Mouse (Mus musculus) liver, adult 2 months (tissue): ENCODE measurements around the gene Rexo1. TPM values are rescaled to one million over a fixed set of nuclear protein-coding genes. Genes with fewer than 3 reads are reported as not detected.

ENCODE experiments used
- DNase-seq: peaks from one replicate; pipeline ENCODE4 v3.0.0-alpha.2; 2011; ENCODE audit warnings: low read depth, low spot score; ENCODE audit errors: extremely low read depth
- H3K27ac ChIP-seq: fragments of 200-500 bp; replicated peaks from 2 replicates; pipeline ENCODE4 v1.5.1; 2012; ENCODE audit warnings: low read depth, mild to moderate bottlenecking, control low read depth, inconsistent platforms, low read length; ENCODE audit not compliant: insufficient read depth
- H3K27me3 ChIP-seq: fragments of 200-500 bp; 2 replicates; pipeline ENCODE4 v1.6.1; 2012; ENCODE audit warnings: mild to moderate bottlenecking, moderate library complexity, low read length, inconsistent platforms; ENCODE audit not compliant: control insufficient read depth, insufficient read depth
- H3K36me3 ChIP-seq: fragments of 200-500 bp; 2 replicates; pipeline ENCODE4 v1.6.1; 2012; ENCODE audit warnings: low read length, inconsistent platforms; ENCODE audit not compliant: control insufficient read depth, insufficient read depth
- H3K4me1 ChIP-seq: fragments of 200-500 bp; 2 replicates; pipeline ENCODE4 v1.6.1; 2011; ENCODE audit warnings: low read length; ENCODE audit not compliant: control insufficient read depth, insufficient read depth
- H3K4me3 ChIP-seq: fragments of 200-500 bp; 2 replicates; pipeline ENCODE4 v1.5.1; 2011; ENCODE audit warnings: low read depth, mild to moderate bottlenecking, control low read depth, low read length, moderate library complexity; ENCODE audit not compliant: insufficient read depth
- H3K79me2 ChIP-seq: fragments of 200-500 bp; 2 replicates; pipeline ENCODE4 v1.6.1; 2012; ENCODE audit warnings: inconsistent platforms, mild to moderate bottlenecking, low read length, moderate library complexity; ENCODE audit not compliant: control insufficient read depth, insufficient read depth
- H3K9ac ChIP-seq: fragments of 200-500 bp; 2 replicates; pipeline ENCODE4 v1.6.1; 2012; ENCODE audit warnings: low read depth, mild to moderate bottlenecking, control low read depth, inconsistent platforms, low read length
- CTCF ChIP-seq: fragments of 200-500 bp; IDR thresholded peaks from 2 replicates; pipeline ENCODE4 v1.5.1; 2011; ENCODE audit warnings: low read depth, low read length, control low read depth
- POLR2A ChIP-seq: fragments of 200-500 bp; IDR thresholded peaks from 2 replicates; pipeline ENCODE4 v1.6.1; 2011; ENCODE audit warnings: low read length, control low read depth; ENCODE audit not compliant: insufficient read depth; ENCODE audit errors: extremely low read depth
- WGBS: fragments of 180-500 bp; shearing (Covaris S2); methylation state at CpG from one replicate; pipeline ENCODE4 v1.1.7; 2018; 5-methylcytosine and 5-hydroxymethylcytosine counted together
- polyA plus RNA-seq: library from polyadenylated mRNA; depleted of rRNA; stranded (reverse); fragments of >200 nt; gene quantifications from 2 replicates; pipeline ENCODE4 v1.2.3, GENCODE M21; 2012
- total RNA-seq: library from RNA; depleted of rRNA; stranded (reverse); fragments of >200 nt; gene quantifications from 2 replicates; pipeline ENCODE4 v1.2.3, GENCODE M21; 2014

Rexo1 gene
- total and polyA plus RNA-seq, 2 experiments, result 4.4 to 36.8 TPM

GRCm38 (mm10) chr10:80519287-80519686 is 42.1 kb downstream of the Rexo1 start:
- Histone ChIP-seq H3K27me3 (no peaks in the 10 kb centered on the region), H3K4me1 (no peaks in the 10 kb centered on the region)

GRCm38 (mm10) chr10:80513739-80514138 is 47.6 kb downstream of the Rexo1 start:
- no peaks in the 10 kb centered on the region for H3K36me3 ChIP-seq
- H3K4me3 ChIP-seq, result no peak overlapping the region
- no peak overlapping the region for H3K9ac ChIP-seq
- no peaks in the 10 kb centered on the region for H3K4me1 ChIP-seq
- no peaks in the 10 kb centered on the region for H3K79me2 ChIP-seq
- H3K27ac ChIP-seq, result no peak overlapping the region
- 56% methylated on average over 19 of the region's 19 CpGs for WGBS
- no peaks in the 10 kb centered on the region for H3K27me3 ChIP-seq
- DNase-seq, result no peak
- no peak for TF ChIP-seq POLR2A
- TF ChIP-seq CTCF, result no peak

More at GRCm38 (mm10) chr10:80519287-80519686, 42.1 kb downstream of the Rexo1 start:
- Histone ChIP-seq H3K27ac (no peak overlapping the region), H3K79me2 (no peaks in the 10 kb centered on the region), H3K36me3 (no peaks in the 10 kb centered on the region), H3K9ac (no peak overlapping the region), H3K4me3 (no peak overlapping the region)
- no peak for DNase-seq
- 72% methylated on average over 2 of the region's 2 CpGs for whole genome bisulfite sequencing
- TF ChIP-seq CTCF (0 out of 2 replicates have a peak, but pooled peaks have one; percentile 23), POLR2A (no peak)

- no peaks in the 10 kb centered on the region for H3K79me2 ChIP-seq
- no peak for DNase-seq
- TF ChIP-seq POLR2A (no peak), CTCF (no peak)
- H3K4me1 ChIP-seq, result no peaks in the 10 kb centered on the region
- H3K27me3 ChIP-seq, result no peaks in the 10 kb centered on the region
- no peak overlapping the region for H3K4me3 ChIP-seq
- no peaks in the 10 kb centered on the region for H3K36me3 ChIP-seq
- H3K27ac ChIP-seq, result no peak overlapping the region
- 72% methylated on average over 10 of the region's 10 CpGs for WGBS
- no peak overlapping the region for H3K9ac ChIP-seq
These were observed 51.1 kb downstream of the Rexo1 start for GRCm38 (mm10) chr10:80510273-80510660.

GRCm38 (mm10) chr10:80509412-80510272 is 51.7 kb downstream of the Rexo1 start:
- Histone ChIP-seq H3K36me3 (no peaks in the 10 kb centered on the region), H3K9ac (peak overlapping the region; percentile 28; the same call in 1 of the 2 replicates), H3K4me1 (no peaks in the 10 kb centered on the region), H3K27ac (no peak overlapping the region), H3K79me2 (no peaks in the 10 kb centered on the region), H3K4me3 (peak overlapping the region; percentile 34), H3K27me3 (no peaks in the 10 kb centered on the region)
- TF ChIP-seq POLR2A (no peak), CTCF (peak; percentile 94)
- WGBS, result 14% methylated on average over 20 of the region's 20 CpGs
- DNase-seq, result peak; percentile 57

GRCm38 (mm10) chr10:80506222-80506621 is 55.1 kb downstream of the Rexo1 start:
- H3K4me3 ChIP-seq, result no peak overlapping the region

GRCm38 (mm10) chr10:80504724-80505123 is 56.6 kb downstream of the Rexo1 start:
- Histone ChIP-seq H3K4me3 (no peak overlapping the region), H3K27me3 (peaks cover 8% of the 10 kb centered on the region; the same call in 1 of the 2 replicates), H3K27ac (no peak overlapping the region), H3K4me1 (peaks cover 2% of the 10 kb centered on the region; the same call in 1 of the 2 replicates), H3K79me2 (no peaks in the 10 kb centered on the region), H3K36me3 (no peaks in the 10 kb centered on the region), H3K9ac (no peak overlapping the region)
- no peak for DNase-seq
- WGBS, result 25% methylated on average over 8 of the region's 9 CpGs
- TF ChIP-seq CTCF (no peak), POLR2A (no peak)

More at GRCm38 (mm10) chr10:80506222-80506621, 55.1 kb downstream of the Rexo1 start:
- H3K9ac ChIP-seq, result no peak overlapping the region
- TF ChIP-seq POLR2A, result no peak
- TF ChIP-seq CTCF, result peak; percentile 85
- H3K27ac ChIP-seq, result no peak overlapping the region
- no peaks in the 10 kb centered on the region for H3K79me2 ChIP-seq
- H3K4me1 ChIP-seq, result peaks cover 2% of the 10 kb centered on the region; the same call in 1 of the 2 replicates
- 1% methylated on average over 11 of the region's 11 CpGs for WGBS
- peak; percentile 17 for DNase-seq
- peaks cover 8% of the 10 kb centered on the region; the same call in 1 of the 2 replicates for H3K27me3 ChIP-seq
- no peaks in the 10 kb centered on the region for H3K36me3 ChIP-seq
